Mouse (Mus musculus) layer of hippocampus, adult 2 months (tissue): ENCODE measurements around the gene Stom. TPM values are rescaled to one million over a fixed set of nuclear protein-coding genes. Genes with fewer than 3 reads are reported as not detected.

Experiments
- DNase-seq, 2 experiments: peaks; one replicate each; pipeline ENCODE4 v3.0.0; 2022; ENCODE audit warnings: low spot score in 2 of 2
- H3K27ac ChIP-seq: fragments of 200-600 bp; 2 replicates; pipeline ENCODE4 v1.8.1; 2022
- H3K4me3 ChIP-seq: fragments of 200-600 bp; 2 replicates; pipeline ENCODE4 v1.8.1; 2022; ENCODE audit warnings: mild to moderate bottlenecking
- CTCF ChIP-seq: fragments of 200-600 bp; conservative IDR thresholded peaks from 2 replicates; pipeline ENCODE4 v1.8.1; 2022; ENCODE audit warnings: antibody characterized with exemption, mild to moderate bottlenecking, moderate library complexity
- total RNA-seq, 2 experiments: library from RNA; stranded (reverse); gene quantifications; 2 replicates each; pipeline ENCODE4 v1.2.3; 2021

The Stom gene
- total RNA-seq, 2 experiments from 2014 or later: 6.0 to 7.9 TPM

GRCm38 (mm10) chr2:35280001-35280400 lies 56.8 kb downstream of the Stom start:
- Histone ChIP-seq H3K4me3 (no peak overlapping the region), H3K27ac (peak overlapping the region; percentile 62; the same call in 1 of the 2 replicates)
- no peak for TF ChIP-seq CTCF
- no peak for DNase-seq

DNA sequence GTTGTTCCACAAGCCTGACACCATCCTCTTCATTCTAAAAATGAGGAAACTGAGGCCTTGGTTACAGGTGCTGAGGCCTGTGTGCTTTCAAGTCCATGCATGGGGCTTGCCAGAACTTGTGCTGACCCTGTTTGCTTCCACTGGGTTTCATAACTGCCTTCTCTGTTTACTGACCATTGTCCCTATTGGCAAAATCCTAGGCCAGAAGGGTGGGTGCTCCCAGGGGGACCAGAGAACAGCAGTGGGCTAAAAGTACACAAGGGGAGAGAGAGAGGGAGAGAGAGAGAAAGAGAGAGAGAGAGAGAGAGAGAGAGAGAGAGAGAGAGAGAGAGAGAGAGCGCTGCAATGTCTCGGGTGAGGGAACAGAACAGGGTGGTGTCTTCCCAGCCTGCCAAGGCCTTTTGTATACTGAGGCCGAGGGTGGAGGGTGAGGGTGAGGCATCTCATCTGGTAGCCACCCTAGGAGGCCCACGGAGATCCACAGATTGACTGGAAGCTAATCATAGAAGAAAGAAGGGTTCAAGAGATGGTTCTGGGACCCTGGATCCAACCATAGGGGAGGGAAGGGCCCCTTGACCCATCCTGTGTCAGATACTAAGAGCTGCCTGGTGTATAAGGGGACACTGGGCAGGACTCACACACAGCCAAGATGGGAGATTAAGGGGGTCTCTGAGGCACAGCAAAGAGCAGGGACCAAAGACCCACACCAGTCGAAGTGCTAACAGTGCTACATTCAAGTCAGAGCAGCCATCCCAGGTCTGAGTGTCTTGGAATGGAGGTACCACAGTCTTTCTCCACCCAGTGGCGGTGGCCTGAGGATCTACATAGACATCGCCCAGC lies 58.2 kb downstream of the Stom start:
- Histone ChIP-seq H3K27ac (peak overlapping the region; percentile 50; the same call in 1 of the 2 replicates), H3K4me3 (no peak overlapping the region)
- no peak for DNase-seq
- no peak for TF ChIP-seq CTCF

DNA sequence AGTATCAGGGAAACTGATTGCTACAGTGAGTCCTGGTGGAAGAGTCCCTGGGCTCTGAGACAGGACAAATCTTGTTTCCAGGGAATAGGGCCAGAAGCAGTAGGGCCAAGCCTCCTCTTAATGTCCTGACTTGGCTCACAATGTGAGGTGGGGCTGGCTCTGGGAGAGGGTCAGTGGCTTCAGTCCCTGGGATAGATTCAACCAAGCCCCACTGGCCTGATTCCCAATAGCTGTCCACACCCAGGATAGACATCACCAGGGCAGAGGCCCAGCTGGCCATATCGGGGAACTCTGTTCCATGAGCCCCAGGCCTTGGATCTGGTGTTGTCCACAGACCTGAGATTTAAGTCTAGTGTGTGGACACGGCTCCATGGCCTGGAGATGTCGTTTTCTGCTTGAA lies 59.1 kb downstream of the Stom start:
- TF ChIP-seq CTCF: no peak
- H3K4me3 ChIP-seq: no peak overlapping the region
- no peak for DNase-seq
- H3K27ac ChIP-seq: peak overlapping the region; percentile 50

DNA sequence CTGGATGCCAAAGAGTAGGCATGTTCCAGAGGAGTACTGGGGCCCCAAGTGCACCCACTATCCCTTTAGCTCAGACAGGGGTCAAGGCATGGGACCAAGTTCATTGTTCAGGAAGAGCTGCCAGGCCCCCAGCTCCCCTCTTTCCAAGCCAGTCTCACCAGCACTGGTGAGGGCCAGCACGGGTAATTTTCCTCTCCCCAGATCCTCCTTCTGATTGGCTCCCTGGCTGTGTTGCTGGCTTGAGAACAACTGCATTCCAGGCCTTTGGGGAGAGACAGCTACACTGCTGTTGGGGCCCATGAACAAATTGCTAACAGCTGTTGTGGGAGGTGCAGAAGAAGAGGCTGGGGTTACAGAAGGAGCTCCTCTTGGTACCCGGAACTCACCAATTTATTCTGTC lies 63.2 kb downstream of the Stom start:
- DNase-seq: peak in 1 of 2 experiments; percentile 32
- TF ChIP-seq CTCF: no peak
- Histone ChIP-seq H3K27ac (peak overlapping the region; percentile 84), H3K4me3 (no peak overlapping the region)

GRCm38 (mm10) chr2:35272881-35273280 lies 63.9 kb downstream of the Stom start:
- peak overlapping the region; percentile 84 for H3K27ac ChIP-seq
- no peak for TF ChIP-seq CTCF
- H3K4me3 ChIP-seq: no peak overlapping the region
- no peak for DNase-seq

DNA sequence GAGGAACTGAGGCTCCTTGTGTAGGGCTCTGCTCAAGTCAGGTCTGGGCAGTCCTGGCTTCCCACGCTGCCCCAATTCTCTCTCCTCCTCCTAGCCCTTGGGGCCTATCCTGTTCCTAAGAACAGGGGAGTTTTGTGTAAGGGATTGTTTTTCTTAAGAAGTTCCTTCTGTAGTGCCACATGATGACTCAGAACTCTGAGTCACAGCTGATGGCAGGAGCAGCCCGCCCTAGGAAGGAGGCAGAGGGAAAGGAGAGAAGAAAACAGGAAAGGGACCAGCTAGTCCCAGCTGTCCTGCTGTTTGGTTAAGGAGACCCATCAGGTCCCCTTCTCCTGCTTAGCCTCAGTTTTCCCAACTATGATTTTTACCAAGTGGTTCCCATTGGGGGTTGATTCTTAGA lies 65.0 kb downstream of the Stom start:
- TF ChIP-seq CTCF: no peak
- peak in 1 of 2 experiments; percentile 63 for DNase-seq

DNA sequence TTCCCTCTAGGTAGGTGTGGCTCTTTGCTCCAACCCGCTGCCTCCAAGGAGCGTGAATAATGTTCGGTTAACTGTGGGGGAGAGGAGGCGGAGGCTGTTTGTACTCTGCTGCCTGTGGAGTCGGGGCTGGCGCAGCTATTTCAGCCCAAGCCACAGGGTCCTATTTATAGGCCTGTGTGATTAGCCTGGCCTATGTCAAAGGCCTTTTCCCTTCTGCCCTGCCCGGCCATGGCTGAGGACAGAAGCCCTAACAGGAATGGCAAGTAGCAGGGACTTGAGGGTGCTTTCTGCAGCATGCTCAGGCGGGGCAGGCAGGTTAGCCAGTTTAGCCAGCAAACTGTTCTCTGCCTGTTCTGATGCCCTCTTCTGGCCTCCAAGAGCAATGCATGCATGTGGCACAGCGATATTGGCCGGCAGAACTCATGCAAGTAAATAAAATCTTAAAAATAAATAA lies 66.2 kb downstream of the Stom start:
- H3K4me3 ChIP-seq: no peak overlapping the region
- TF ChIP-seq CTCF: peak; percentile 89
- peak overlapping the region; percentile 66; the same call in 1 of the 2 replicates for H3K27ac ChIP-seq
- DNase-seq: peak in 1 of 2 experiments; percentile 51

More for the DNA sequence above, 65.0 kb downstream of the Stom start:
- H3K27ac ChIP-seq: peak overlapping the region; percentile 84; the same call in 1 of the 2 replicates
- H3K4me3 ChIP-seq: no peak overlapping the region

DNA sequence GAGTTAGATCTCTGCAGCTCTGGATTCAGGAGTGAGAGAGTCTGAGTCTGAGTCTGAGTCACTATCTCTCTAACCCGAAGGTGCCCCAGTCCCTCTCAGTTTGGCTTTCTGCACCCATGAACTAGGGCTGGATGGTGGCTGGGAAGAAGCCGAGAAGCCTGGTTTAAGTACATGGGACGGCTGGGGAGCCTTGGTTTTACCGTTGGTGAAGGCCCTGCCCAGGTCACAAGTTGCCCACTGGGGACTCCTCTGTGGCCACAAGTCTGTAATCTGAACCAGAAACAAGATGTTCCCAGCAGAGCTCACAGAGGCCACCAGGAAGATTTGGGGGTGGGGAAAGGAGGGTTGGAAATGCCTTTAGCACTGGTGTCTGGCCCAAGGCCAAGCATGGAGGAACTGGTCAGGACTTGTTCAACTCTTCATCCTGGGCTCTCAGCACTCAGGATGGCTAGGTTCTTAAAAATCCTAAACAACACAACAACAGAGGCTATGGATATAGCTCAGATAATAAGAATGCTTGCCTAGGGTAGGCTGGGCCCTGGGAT lies 67.0 kb downstream of the Stom start:
- H3K27ac ChIP-seq: 0 out of 2 replicates have a peak overlapping the region, but pooled peaks have one; percentile 66
- DNase-seq: no peak
- no peak overlapping the region for H3K4me3 ChIP-seq
- no peak for TF ChIP-seq CTCF

DNA sequence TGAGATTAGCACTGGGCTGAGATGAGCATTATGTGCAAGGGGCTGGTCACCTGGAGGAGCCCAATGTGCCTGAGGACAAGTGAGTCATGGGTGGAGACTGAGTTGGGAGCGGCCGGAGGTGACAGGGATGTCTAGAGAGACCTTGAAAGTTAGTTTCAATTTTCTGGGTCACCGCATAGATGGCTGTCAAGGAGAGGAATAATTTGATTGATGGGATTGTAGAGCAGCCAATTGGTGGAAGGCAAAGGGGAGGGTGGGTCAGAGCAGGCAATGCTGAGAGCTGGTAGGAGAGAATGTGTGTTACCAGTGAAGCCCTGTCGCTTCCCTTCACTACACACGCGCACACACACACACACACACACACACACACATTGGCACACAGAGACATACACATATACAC lies 67.6 kb downstream of the Stom start:
- TF ChIP-seq CTCF: no peak
- no peak overlapping the region for H3K4me3 ChIP-seq
- DNase-seq: no peak
- no peak overlapping the region for H3K27ac ChIP-seq

GRCm38 (mm10) chr2:35267876-35268566 lies 68.8 kb downstream of the Stom start:
- H3K4me3 ChIP-seq: no peak overlapping the region
- DNase-seq: no peak
- TF ChIP-seq CTCF: no peak
- H3K27ac ChIP-seq: no peak overlapping the region

DNA sequence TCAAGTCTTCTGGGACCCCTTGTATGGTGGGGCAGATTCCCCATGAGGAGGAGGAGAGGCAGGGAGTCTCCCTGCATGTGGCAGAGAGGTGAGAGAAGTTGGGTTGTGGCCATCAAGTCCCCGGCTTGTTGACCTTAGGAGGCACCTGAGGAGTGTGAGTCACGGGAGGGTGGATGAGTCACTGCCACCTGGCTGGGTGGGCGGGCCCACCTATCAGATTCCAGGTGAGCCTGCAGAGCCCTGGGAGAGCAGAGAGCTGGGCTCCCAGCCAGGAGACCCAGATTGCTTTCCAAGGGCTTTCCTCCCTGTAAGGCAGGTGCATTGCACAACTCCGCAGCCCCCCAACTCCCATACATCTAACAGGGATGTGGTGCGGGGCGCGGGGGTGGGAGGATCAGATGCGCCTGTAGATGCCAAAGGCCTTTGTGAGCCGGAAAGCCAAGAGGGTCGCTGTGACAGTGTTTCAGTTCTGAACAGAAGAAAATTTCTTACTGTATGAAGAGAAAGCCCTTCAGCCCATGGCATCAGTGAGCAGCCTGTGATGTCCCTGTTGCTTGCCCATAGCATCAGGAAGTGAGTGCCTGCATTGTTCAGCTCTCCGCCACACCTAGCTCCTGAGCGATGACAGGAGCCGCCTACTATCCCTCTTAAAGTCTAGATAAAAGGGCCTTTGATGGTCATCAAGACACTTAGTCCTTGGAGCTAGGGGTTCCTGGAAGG lies 69.5 kb downstream of the Stom start:
- DNase-seq: no peak
- Histone ChIP-seq H3K4me3 (no peak overlapping the region), H3K27ac (no peak overlapping the region)
- TF ChIP-seq CTCF: no peak

DNA sequence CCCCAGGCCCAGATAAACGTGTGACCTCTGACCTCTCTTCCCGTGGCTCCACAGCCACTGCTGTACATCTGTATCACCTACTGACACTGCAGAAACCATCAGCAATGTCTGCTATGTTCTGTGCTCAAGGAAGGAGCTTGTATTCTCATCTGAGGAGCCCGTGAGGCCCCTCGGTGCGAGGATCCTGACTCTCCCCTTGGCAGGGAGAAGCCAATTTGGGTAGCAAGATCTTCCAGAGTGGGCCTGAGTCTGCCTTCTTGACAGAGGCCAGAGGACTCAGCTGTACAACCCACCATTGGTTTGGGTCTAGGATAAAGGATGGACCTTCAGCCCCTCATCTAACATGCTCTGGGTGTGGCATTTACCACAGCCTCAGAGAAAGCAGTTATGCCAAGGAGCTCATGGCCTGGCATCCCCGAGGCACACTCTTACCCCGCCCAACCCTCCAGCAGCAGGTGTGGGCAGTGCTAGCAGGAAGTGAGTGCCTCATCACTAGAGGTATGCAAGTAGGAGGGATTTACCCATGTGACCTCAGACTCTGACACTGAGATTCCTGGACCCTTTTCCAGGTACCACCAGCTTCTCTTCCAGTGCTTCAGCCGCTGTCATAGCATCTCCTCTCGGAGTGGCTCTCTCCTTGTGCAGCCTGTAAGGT lies 70.4 kb downstream of the Stom start:
- no peak for DNase-seq
- Histone ChIP-seq H3K27ac (no peak overlapping the region), H3K4me3 (no peak overlapping the region)
- TF ChIP-seq CTCF: no peak
